Mouse (Mus musculus): ENCODE results near the gene Ank2.

DNA sequence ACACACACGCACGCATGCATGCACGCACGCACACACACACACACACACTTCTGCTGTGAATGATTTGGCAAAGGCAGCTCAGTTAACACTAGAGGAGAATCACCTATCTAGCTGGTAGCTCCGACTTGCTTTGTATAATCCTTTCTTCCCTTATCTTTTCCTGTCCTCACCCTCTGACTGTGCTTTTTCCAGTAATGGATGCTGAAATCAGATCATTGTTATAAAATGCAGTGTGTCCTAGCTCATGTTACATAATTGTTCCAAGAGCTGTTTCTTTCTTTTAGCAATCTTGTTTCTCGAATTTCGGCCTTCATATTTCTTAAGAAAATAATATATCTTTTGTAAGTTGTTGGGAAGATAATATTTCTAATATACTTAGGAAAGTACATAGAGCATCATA is 457.9 kb downstream of the Ank2 start:
- TF ChIP-seq CTCF (IDR thresholded peaks at IDR 0.05; ENCODE audit: extremely low read depth, insufficient read length, insufficient replicate concordance, low read depth, low read length) (no peak), POLR2A (IDR thresholded peaks at IDR 0.05; ENCODE audit: low read depth, low read length) (no peak)

Data from small intestine, adult 2 months (tissue).